Mouse (Mus musculus) CH12.LX (cell line): ENCODE data around the gene Rpl23. TPM values are rescaled to one million over a fixed set of nuclear protein-coding genes. Genes with fewer than 3 reads are reported as not detected.
A peak's percentile ranks its signal among the peaks of the same experiment; 100 is the strongest.

Experiments used
- DNase-seq: peaks from one replicate; pipeline ENCODE4 v3.0.0-alpha.2; 2013; ENCODE audit errors: extremely low read depth
- H3K27ac ChIP-seq: 2 replicates; pipeline ENCODE4 v1.5.1; 2012; ENCODE audit warnings: low read depth, mild to moderate bottlenecking, control low read depth, moderate library complexity; ENCODE audit not compliant: insufficient read depth
- H3K27me3 ChIP-seq: replicated peaks from 2 replicates; pipeline ENCODE3; 2012; ENCODE audit warnings: inconsistent platforms
- H3K36me3 ChIP-seq, 2 experiments: replicated peaks in 1 of 2; 2 replicates each; pipeline versions ENCODE3 to v1.6.1; 2012; ENCODE audit warnings: inconsistent platforms in 1 of 2, low read length in 1 of 2, mild to moderate bottlenecking in 1 of 2, mixed read lengths in 1 of 2, moderate library complexity in 1 of 2; ENCODE audit not compliant: control insufficient read depth in 1 of 2, insufficient read depth in 1 of 2
- H3K4me1 ChIP-seq, 2 experiments: 2 replicates each; pipeline ENCODE4 v1.6.1; 2012; ENCODE audit warnings: inconsistent platforms in 1 of 2, moderate library complexity in 1 of 2; ENCODE audit not compliant: insufficient read depth in 2 of 2, control insufficient read depth in 1 of 2
- H3K4me2 ChIP-seq: 2 replicates; pipeline ENCODE4 v1.6.1; 2012; ENCODE audit warnings: low read depth, mild to moderate bottlenecking, control low read depth; ENCODE audit not compliant: poor library complexity, insufficient read depth, severe bottlenecking
- H3K4me3 ChIP-seq, 3 experiments: fragments of 150-350 bp in 1 of 3; sonication (generic) in 1 of 3; replicated peaks in 1 of 3; 2 replicates each; pipeline versions ENCODE3 to v1.5.1; 2011 to 2012; ENCODE audit warnings: low read depth in 2 of 3, low read length in 2 of 3, mild to moderate bottlenecking in 2 of 3, moderate library complexity in 2 of 3, control low read depth in 1 of 3, improper control_type of control experiment in 1 of 3, inconsistent platforms in 1 of 3, mixed read lengths in 1 of 3; ENCODE audit not compliant: poor library complexity in 1 of 3
- H3K79me2 ChIP-seq: replicated peaks from 2 replicates; pipeline ENCODE4 v1.6.1; 2012; ENCODE audit warnings: mild to moderate bottlenecking, moderate library complexity; ENCODE audit not compliant: control insufficient read depth, poor library complexity, insufficient read depth, severe bottlenecking; ENCODE audit errors: extremely low read depth
- H3K9ac ChIP-seq: 2 replicates; pipeline ENCODE4 v1.6.1; 2012; ENCODE audit warnings: low read depth, mild to moderate bottlenecking, control low read depth, moderate library complexity; ENCODE audit not compliant: insufficient read depth
- H3K9me3 ChIP-seq: replicated peaks from 2 replicates; pipeline ENCODE3; 2012; ENCODE audit warnings: low read length, inconsistent platforms, mixed read lengths
- BHLHE40 ChIP-seq: IDR thresholded peaks from 2 replicates; pipeline ENCODE4 v1.6.1; 2011; ENCODE audit warnings: mild to moderate bottlenecking, low read depth, low read length, improper control_type of control experiment
- CHD2 ChIP-seq: IDR thresholded peaks from 2 replicates; pipeline ENCODE4 v1.6.1; 2011; ENCODE audit warnings: low read length, improper control_type of control experiment
- ELF1 ChIP-seq: IDR thresholded peaks from 2 replicates; pipeline ENCODE4 v1.6.1; 2014; ENCODE audit warnings: low read depth, mild to moderate bottlenecking, inconsistent platforms, low read length, improper control_type of control experiment
- EP300 ChIP-seq: IDR thresholded peaks from 2 replicates; pipeline ENCODE4 v1.6.1; 2011; ENCODE audit warnings: low read length, improper control_type of control experiment
- ETS1 ChIP-seq: conservative IDR thresholded peaks from 2 replicates; pipeline ENCODE4 v1.6.1; 2012; ENCODE audit warnings: low read depth, mild to moderate bottlenecking, inconsistent platforms, low read length, improper control_type of control experiment, moderate library complexity
- HCFC1 ChIP-seq: IDR thresholded peaks from 2 replicates; pipeline ENCODE4 v1.6.1; 2012; ENCODE audit warnings: low read depth, mild to moderate bottlenecking, inconsistent platforms, low read length, improper control_type of control experiment
- IRF4 ChIP-seq: IDR thresholded peaks from 2 replicates; pipeline ENCODE4 v1.6.1; 2014; ENCODE audit warnings: low read depth, mild to moderate bottlenecking, inconsistent platforms, low read length, improper control_type of control experiment
- JUN ChIP-seq: IDR thresholded peaks from 2 replicates; pipeline ENCODE4 v1.6.1; 2011; ENCODE audit warnings: low read depth, mild to moderate bottlenecking, low read length, improper control_type of control experiment, moderate library complexity; ENCODE audit not compliant: insufficient read depth
- MAX ChIP-seq: IDR thresholded peaks from 2 replicates; pipeline ENCODE4 v1.6.1; 2011; ENCODE audit warnings: low read length, improper control_type of control experiment
- MEF2A ChIP-seq: IDR thresholded peaks from 2 replicates; pipeline ENCODE4 v1.6.1; 2014; ENCODE audit warnings: low read depth, mild to moderate bottlenecking, inconsistent platforms, low read length, improper control_type of control experiment, borderline replicate concordance
- MXI1 ChIP-seq: IDR thresholded peaks from 2 replicates; pipeline ENCODE4 v1.6.1; 2011; ENCODE audit warnings: mild to moderate bottlenecking, low read depth, low read length, improper control_type of control experiment
- MYC ChIP-seq: IDR thresholded peaks from 2 replicates; pipeline ENCODE4 v1.6.1; 2011; ENCODE audit warnings: low read depth, mild to moderate bottlenecking, improper control_type of control experiment, low read length
- NELFE ChIP-seq: IDR thresholded peaks from 2 replicates; pipeline ENCODE4 v1.6.1; 2011; ENCODE audit warnings: low read depth, low read length, improper control_type of control experiment
- NRF1 ChIP-seq: IDR thresholded peaks from 2 replicates; pipeline ENCODE4 v1.6.1; 2014; ENCODE audit warnings: low read depth, mild to moderate bottlenecking, inconsistent platforms, low read length, improper control_type of control experiment, moderate library complexity
- SIN3A ChIP-seq: IDR thresholded peaks from 2 replicates; pipeline ENCODE4 v1.6.1; 2012; ENCODE audit warnings: low read length, improper control_type of control experiment, inconsistent platforms
- TCF12 ChIP-seq: IDR thresholded peaks from 2 replicates; pipeline ENCODE4 v1.6.1; 2014; ENCODE audit warnings: low read depth, mild to moderate bottlenecking, inconsistent platforms, low read length, improper control_type of control experiment
- UBTF ChIP-seq: IDR thresholded peaks from 2 replicates; pipeline ENCODE4 v1.6.1; 2012; ENCODE audit warnings: low read depth, mild to moderate bottlenecking, inconsistent platforms, low read length, improper control_type of control experiment, moderate library complexity
- ZMIZ1 ChIP-seq: IDR thresholded peaks from 2 replicates; pipeline ENCODE4 v1.6.1; 2012; ENCODE audit warnings: low read depth, mild to moderate bottlenecking, inconsistent platforms, low read length, improper control_type of control experiment
- dilution Hi-C: fragments of 300-500 bp; cut with MboI; formaldehyde crosslinking; loops from 2 replicates; pipeline ENCODE4 v1.14.3; 2020; ENCODE audit warnings: low sequenced_read_pairs; ENCODE audit not compliant: extremely low pct_unique_long_range_greater_than_20kb, extremely low pct_ligation_motif_present
- in situ Hi-C: fragments of 300-500 bp; cut with MboI; formaldehyde crosslinking; loops from 3 replicates; pipeline ENCODE4 v1.14.3; 2019; ENCODE audit warnings: low sequenced_read_pairs, low pct_ligation_motif_present, low pct_unique_long_range_greater_than_20kb, mixed read lengths
- polyA plus RNA-seq: library from polyadenylated mRNA; unstranded; fragments of >175 nt; gene quantifications from 2 replicates; pipeline ENCODE4 v1.2.1, GENCODE M21; 2012; ENCODE audit warnings: low read depth; ENCODE audit not compliant: insufficient read length
- total RNA-seq, 2 experiments: library from RNA; depleted of rRNA; stranded (reverse); fragments of 300-350 nt in 1 of 2; fragments of >200 nt in 1 of 2; gene quantifications; 2 replicates each; pipeline ENCODE4 v1.2.3; 2012 to 2014

The Rpl23 gene
- total and polyA plus RNA-seq, 3 experiments: 1,387 to 2,073 (median 1,878) TPM

- peak; percentile 58 for TF ChIP-seq CHD2
Observed at GRCm38 (mm10) chr11:97744718-97745330, 37.4 kb downstream of the Rpl23 start (continued).

DNA sequence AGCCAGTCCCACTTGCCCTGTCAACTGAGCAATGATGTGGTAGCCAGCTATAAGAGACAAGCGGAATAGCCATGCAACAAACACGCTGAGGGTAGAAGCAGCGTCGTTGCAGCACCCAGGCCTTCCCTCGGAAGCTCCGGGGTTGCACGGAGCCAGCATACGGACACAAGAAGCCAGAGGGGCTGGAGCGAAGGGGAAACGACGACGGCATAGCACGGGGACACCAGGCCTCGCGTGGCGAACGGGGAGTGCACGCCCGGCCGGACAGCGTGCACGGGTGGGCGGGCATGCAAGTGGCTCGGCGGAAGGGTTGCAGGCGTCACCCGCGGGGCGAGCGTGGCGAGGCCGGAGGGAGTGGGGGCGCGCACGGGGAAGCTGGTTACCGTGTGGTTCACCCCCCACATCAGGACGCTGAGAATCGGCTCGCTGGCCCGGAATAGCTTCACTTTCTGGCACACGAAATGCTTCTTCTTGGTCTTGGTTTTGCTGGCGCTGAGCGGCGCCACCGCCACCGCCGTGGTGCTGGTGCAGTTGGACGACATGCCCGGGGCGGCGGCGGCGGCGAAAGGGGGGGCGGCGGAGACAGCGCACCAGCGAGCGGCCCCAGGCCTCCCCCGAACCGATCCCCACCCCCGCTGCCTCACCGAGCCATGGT is 38.0 kb downstream of the Rpl23 start, which contains the start of gene Pip4k2b:
Gene Pip4k2b, minus strand, starts transcription at position 642 of the 655 bp plus-strand sequence.
- peak; percentile 37 for DNase-seq
- H3K36me3 ChIP-seq: peaks cover 21 to 52% of the 10 kb centered on the region in 2 experiments
- TF ChIP-seq HCFC1 (peak; percentile 33; the same call in 1 of the 2 replicates), TCF12 (0 out of 2 replicates have a peak, but pooled peaks have one; percentile 5), MAX (peak; percentile 59; the same call in 1 of the 2 replicates), MXI1 (peak; percentile 83), ELF1 (no peak), MEF2A (no peak), EP300 (no peak; the same call in 1 of the 2 replicates), ETS1 (no peak; the same call in 1 of the 2 replicates), SIN3A (peak; percentile 14; the same call in 1 of the 2 replicates), NRF1 (no peak), UBTF (peak; percentile 81), CHD2 (0 out of 2 replicates have a peak, but pooled peaks have one; percentile 2), MYC (no peak), JUN (no peak), IRF4 (0 out of 2 replicates have a peak, but pooled peaks have one; percentile 7), ZMIZ1 (no peak), BHLHE40 (peak; percentile 64), NELFE (0 out of 2 replicates have a peak, but pooled peaks have one; percentile 11)
- H3K4me2 ChIP-seq: peak within 1 kb of the TSS; percentile 58
- peak within 1 kb of the TSS; percentile 72 for H3K27ac ChIP-seq
- H3K9ac ChIP-seq: peak within 1 kb of the TSS; percentile 95
- H3K9me3 ChIP-seq: peaks cover 2% of the 10 kb centered on the region
- dilution Hi-C loops: no loop called here
- H3K27me3 ChIP-seq: no peaks in the 10 kb centered on the region
- peaks cover 27% of the 10 kb centered on the region for H3K79me2 ChIP-seq
- in situ Hi-C loops: no loop called here
- H3K4me1 ChIP-seq: peaks cover 6 to 31% of the 10 kb centered on the region in 2 experiments
- peak within 1 kb of the TSS; percentile 79 to 99 (median 81) for H3K4me3 ChIP-seq
